Mouse (Mus musculus) C2C12 (cell line): ENCODE data around the gene Myo1b.

Source experiments
- CEBPB ChIP-seq: IDR thresholded peaks from one replicate; pipeline ENCODE4 v1.6.1; 2011; ENCODE audit warnings: low read depth, mild to moderate bottlenecking, control low read depth, moderate library complexity
- CTCF ChIP-seq: IDR thresholded peaks from one replicate; pipeline ENCODE4 v1.5.1; 2011; ENCODE audit not compliant: control insufficient read depth, insufficient read depth, insufficient read length
- MAX ChIP-seq: IDR thresholded peaks from one replicate; pipeline ENCODE4 v1.6.1; 2011; ENCODE audit warnings: mild to moderate bottlenecking, control low read depth
- MYOG ChIP-seq: IDR thresholded peaks from one replicate; pipeline ENCODE4 v1.6.1; 2011; ENCODE audit not compliant: control insufficient read depth, insufficient read length; ENCODE audit errors: extremely low read depth
- USF1 ChIP-seq: IDR thresholded peaks from one replicate; pipeline ENCODE4 v1.6.1; 2011; ENCODE audit warnings: low read depth, mild to moderate bottlenecking, control low read depth, moderate library complexity

DNA sequence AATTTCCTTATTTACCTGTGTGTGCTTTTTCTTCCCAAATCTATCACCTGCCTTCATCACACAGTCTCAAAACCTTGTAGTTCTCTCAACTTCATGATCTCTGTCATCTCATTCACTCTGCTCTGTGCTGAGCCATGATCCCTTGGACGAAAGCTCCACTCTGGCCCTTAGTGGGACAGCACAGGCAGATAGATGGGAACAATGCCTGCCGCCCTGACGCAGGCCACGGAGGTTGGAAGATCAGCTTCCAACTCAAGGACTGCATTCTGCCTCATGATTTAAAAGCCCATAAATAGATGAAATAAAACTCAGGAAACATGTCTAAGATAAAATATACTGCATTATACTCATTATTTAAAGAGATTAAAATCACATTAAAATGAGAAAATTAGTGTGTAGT is 149.6 kb downstream of the Myo1b start:
- TF ChIP-seq CTCF (no peak), MYOG (no peak), MAX (no peak), CEBPB (no peak), USF1 (no peak)
